Mouse (Mus musculus) lung, adult 2 months (tissue): Measurements from ENCODE around the gene Ezh1.

Experiments used
- CTCF ChIP-seq: fragments of 200-500 bp; IDR thresholded peaks from 2 replicates; pipeline ENCODE4 v1.5.1; 2011; ENCODE audit warnings: mild to moderate bottlenecking, low read length, control low read depth; ENCODE audit not compliant: insufficient read depth
- POLR2A ChIP-seq: fragments of 200-500 bp; IDR thresholded peaks from 2 replicates; pipeline ENCODE4 v1.6.1; 2011; ENCODE audit warnings: low read depth, mild to moderate bottlenecking, control low read depth, low read length, borderline replicate concordance; ENCODE audit errors: extremely low read depth

DNA sequence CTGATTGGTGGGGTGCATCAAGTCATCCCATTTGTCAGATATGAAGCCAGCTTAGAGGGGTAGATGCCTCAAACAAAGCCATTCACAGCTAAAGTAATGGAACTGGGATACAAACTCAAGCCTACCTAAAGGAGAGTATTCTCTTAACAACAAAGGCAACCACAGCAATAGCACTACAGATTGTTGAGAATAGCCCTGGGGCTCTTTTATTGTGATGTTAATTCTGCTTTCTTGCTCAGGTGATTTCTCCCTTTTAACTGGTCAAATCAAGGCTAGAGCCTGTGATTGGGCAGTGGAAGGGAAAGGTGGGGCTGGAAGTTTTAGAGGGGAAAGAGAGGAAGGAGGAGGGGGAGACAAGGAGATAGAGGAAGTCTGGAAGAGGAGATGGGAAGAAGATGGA, 7.9 kb upstream of the Ezh1 start:
- TF ChIP-seq CTCF, result no peak
- TF ChIP-seq POLR2A, result no peak
